Mouse (Mus musculus): ENCODE data around the gene Ranbp17.

DNA sequence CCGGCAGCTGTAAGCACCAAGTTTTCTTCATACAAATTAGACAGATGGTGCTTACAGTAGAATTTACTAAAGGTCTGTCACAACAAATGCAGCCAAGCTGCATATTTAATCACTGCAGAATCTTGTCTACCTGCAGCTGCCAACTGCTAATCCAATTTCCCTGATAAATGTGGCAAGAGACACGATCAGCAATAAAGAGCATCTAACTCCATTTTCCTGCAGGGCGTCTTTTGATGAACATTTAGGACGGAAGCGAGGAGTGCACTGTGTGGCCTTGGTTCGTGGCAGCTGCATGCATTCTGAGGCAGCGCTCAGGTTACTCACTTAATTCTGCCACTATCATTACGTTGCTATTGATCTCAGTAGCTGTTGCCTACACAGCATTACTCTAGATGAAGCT is 212.7 kb downstream of the Ranbp17 start:
- no peak for TF ChIP-seq CTCF (IDR thresholded peaks at IDR 0.05; ENCODE audit: borderline replicate concordance, insufficient read depth, low read length)
- no peak for TF ChIP-seq POLR2A (IDR thresholded peaks at IDR 0.05; ENCODE audit: low read depth, low read length)
